Mouse (Mus musculus): Measurements from ENCODE around the gene Gm49369. TPM values are rescaled to one million over a fixed set of nuclear protein-coding genes. Genes with fewer than 3 reads are reported as not detected.

Gm49369 gene
- total RNA-seq (2023): 1 to 10 TPM in 1 of 2 experiments, not detected in 1; 3.4 TPM

DNA sequence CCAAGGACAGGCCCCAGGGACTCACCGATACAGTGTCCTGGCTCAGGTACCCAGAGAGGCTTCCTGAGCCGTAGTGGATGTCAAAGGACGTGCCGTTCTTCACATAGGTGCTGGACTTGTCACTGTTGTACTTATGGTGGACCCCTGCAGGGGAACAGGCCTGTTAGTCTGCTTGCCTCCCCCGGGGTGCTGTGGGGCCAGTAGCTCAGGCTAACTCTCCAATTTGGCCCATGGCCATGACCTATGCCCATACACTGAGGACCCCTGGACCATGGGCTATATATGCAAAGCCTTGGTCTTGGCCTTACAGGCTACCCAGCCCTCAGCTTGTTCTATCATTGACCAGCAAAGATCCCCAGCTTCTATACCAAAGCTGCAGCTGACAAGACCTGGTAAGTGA is at the start of gene Gm49369:
TSS of gene Gm49369 (minus strand) at position 101 of the 400 bp plus-strand sequence.

DNA sequence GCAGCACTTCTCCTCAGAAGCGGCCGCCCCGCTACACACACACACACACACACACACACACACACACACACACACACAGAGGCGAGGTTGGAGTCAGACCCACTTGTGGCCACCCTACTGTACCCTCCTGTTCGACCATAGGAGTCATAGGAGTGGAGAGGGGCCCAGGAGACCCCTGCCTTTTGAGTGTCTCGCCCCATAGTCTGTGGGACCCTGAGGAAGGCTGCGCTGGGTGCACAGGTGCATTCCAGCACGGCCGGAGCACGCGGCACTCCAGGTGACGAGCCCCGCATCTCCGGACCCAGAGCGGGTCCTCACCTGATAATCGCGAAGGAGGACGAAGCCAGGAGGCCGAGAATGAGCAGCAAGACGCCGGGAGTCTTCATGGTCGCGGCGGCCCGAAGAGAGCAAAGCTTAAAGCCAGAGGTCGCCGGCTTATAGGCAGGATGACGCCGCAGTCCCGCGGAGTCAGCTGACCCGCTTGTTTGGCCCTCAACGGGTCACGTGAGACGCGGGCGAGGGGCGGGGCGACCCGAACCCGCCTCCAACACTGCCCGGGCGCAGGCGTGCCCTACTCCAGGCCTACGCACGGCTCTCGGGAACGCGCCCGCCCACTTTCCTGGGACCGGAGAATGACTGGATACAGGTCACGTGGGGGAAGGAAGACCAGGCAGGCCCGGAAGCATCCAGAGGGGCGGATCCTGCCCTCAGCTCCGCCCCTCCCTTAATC is 5.1 kb upstream of the Gm49369 start, which contains the start of gene Ctsd:
TSS of gene Ctsd (minus strand) at position 620 of the 730 bp plus-strand sequence.

DNA sequence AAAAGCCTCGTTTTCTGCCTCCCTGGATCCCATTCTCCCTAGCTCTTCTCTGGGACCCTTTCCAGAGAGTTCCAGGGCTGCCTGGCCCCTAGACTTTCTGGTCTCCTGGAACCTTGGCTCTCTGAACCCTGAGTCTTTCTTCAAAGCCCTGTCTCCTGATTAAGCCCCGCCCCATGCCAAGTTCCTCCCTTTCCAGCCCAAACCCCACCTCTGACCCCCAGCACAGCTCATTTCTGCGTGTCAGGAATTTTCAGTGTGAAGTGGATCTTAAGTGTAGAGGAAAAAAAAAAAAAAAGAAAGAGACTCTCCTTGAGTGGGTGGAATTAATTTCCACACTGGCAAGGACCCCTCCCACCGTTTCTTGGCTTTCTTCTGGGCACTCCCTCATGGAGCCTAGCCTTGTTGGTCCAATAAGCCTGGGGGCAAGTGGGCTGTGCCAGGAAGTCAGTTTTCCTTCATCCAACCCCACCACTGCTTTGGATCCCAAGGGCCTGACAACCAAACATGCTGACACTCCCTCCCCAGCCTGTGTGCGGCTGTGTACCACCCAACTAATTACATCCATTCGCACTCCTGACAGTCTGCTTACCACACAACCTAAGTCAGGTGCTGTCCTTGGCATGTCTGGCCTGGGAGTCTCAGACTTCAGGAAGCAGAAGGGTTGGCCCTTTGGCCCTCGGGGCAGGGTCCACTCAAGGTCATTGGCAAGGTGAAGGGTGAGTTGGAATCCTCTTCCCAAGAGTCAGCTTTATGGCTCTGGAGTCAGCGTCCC is 8.6 kb downstream of the Gm49369 start, which contains the start of gene Ifitm10:
TSS of gene Ifitm10 (minus strand) at position 113 of the 772 bp plus-strand sequence.

Other genes with a start within 250 kb of the Gm49369 start
- not detected for gene Gm39115, start 246.6 kb downstream of the Gm49369 start, total RNA-seq (2023)
- gene Gm45337, start 238.1 kb downstream of the Gm49369 start, total RNA-seq (2023): not detected
- not detected for gene Gm29735, start 225.6 kb downstream of the Gm49369 start, total RNA-seq (2023)
- gene Gm4553, start 216.9 kb downstream of the Gm49369 start, total RNA-seq (2023): not detected
- gene Krtap5-2, start 206.7 kb downstream of the Gm49369 start, total RNA-seq (2023): not detected
- gene Gm10153, start 192.3 kb downstream of the Gm49369 start, total RNA-seq (2023): not detected
- gene Krtap5-3, start 181.3 kb downstream of the Gm49369 start, total RNA-seq (2023): not detected
- gene Gm7579, start 170.8 kb downstream of the Gm49369 start, total RNA-seq (2023): not detected
- gene Krtap5-5, start 152.7 kb downstream of the Gm49369 start, total RNA-seq (2023): not detected
- gene Gm40460, start 141.6 kb downstream of the Gm49369 start, total RNA-seq (2023): not detected
- not detected for gene Gm2431, start 124.3 kb downstream of the Gm49369 start, total RNA-seq (2023)
- gene Gm4559, start 108.3 kb downstream of the Gm49369 start, total RNA-seq (2023): not detected
- gene Krtap5-1, start 85.5 kb downstream of the Gm49369 start, total RNA-seq (2023): not detected
- gene Krtap5-4, start 79.1 kb downstream of the Gm49369 start, total RNA-seq (2023): not detected
- 10 to 100 TPM; 14.0 to 19.7 TPM for gene Ifitm10, start 8.9 kb downstream of the Gm49369 start, total RNA-seq (2023)
- gene Ctsd, start 5.4 kb upstream of the Gm49369 start, total RNA-seq (2023): 100 to 1,000 TPM; 803 to 876 TPM
- gene Syt8, start 52.2 kb upstream of the Gm49369 start, total RNA-seq (2023): 1 to 10 TPM; 3.9 to 4.9 TPM
- gene Tnni2, start 59.1 kb upstream of the Gm49369 start, total RNA-seq (2023): 1 to 10 TPM; 6.5 to 8.8 TPM
- 1,000 to 10,000 TPM; 1,439 to 1,614 TPM for gene Lsp1, start 78.1 kb upstream of the Gm49369 start, total RNA-seq (2023)
- gene Tnnt3, start 116.2 kb upstream of the Gm49369 start, total RNA-seq (2023): 10 to 100 TPM; 19.7 to 29.8 TPM
- gene Mrpl23, start 150.0 kb upstream of the Gm49369 start, total RNA-seq (2023): 1 to 10 TPM; 2.8 to 7.0 TPM